Mouse (Mus musculus) E14TG2a.4 (cell line): ENCODE results near the gene Per3.

ENCODE experiments used
- CTCF ChIP-seq: conservative IDR thresholded peaks from 2 replicates; pipeline ENCODE4 v1.5.1; 2014; ENCODE audit warnings: low read length
- NANOG ChIP-seq: IDR thresholded peaks from 2 replicates; pipeline ENCODE4 v1.6.1; 2014; ENCODE audit warnings: borderline replicate concordance, low read length, mixed read lengths
- POU5F1 ChIP-seq: IDR thresholded peaks from 2 replicates; pipeline ENCODE4 v1.6.1; 2014; ENCODE audit warnings: low read length, borderline replicate concordance

GRCm38 (mm10) chr4:150957106-150957458, 87.4 kb downstream of the Per3 start:
- TF ChIP-seq CTCF (no peak), POU5F1 (no peak), NANOG (no peak)
